Mouse (Mus musculus) adrenal gland, postnatal 25 days (tissue): ENCODE results near the gene Mark2. TPM values are rescaled to one million over a fixed set of nuclear protein-coding genes. Genes with fewer than 3 reads are reported as not detected.

Experiments used
- total RNA-seq: library from RNA; stranded (reverse); gene quantifications from 2 replicates; pipeline ENCODE4 v1.2.3, GENCODE M21; 2021

Mark2 gene
- total RNA-seq, 1 experiment from 2014 or later = 96.0 TPM

Other genes with a start within 250 kb of the Mark2 start
- gene Flrt1, start 236.1 kb downstream of the Mark2 start, total RNA-seq = 1.6 and 2.0 TPM in 2 replicates
- gene Otub1, start 135.5 kb downstream of the Mark2 start, total RNA-seq = 102 and 132 TPM in 2 replicates
- 781 and 926 TPM in 2 replicates for gene Cox8a, start 124.2 kb downstream of the Mark2 start, total RNA-seq
- 33.1 and 34.2 TPM in 2 replicates for gene Naa40, start 100.7 kb downstream of the Mark2 start, total RNA-seq
- 5.6 and 6.0 TPM in 2 replicates for gene Rcor2, start 74.5 kb downstream of the Mark2 start, total RNA-seq
- gene Spindoc, start 41.1 kb upstream of the Mark2 start, total RNA-seq = 20.9 and 21.1 TPM in 2 replicates
- gene 2700081O15Rik, start 75.8 kb upstream of the Mark2 start, total RNA-seq = 30.7 and 33.6 TPM in 2 replicates
- 131 TPM in 2 replicates for gene Rtn3, start 141.4 kb upstream of the Mark2 start, total RNA-seq
- 114 and 171 TPM in 2 replicates for gene Atl3, start 152.2 kb upstream of the Mark2 start, total RNA-seq
- 29.8 and 41.6 TPM in 2 replicates for gene Pla2g16, start 215.6 kb upstream of the Mark2 start, total RNA-seq